Mouse (Mus musculus) limb, embryonic 10.5 days (tissue): Measurements from ENCODE around the gene Aff3. TPM values are rescaled to one million over a fixed set of nuclear protein-coding genes. Genes with fewer than 3 reads are reported as not detected.
A peak's percentile ranks its signal among the peaks of the same experiment; 100 is the strongest.

ENCODE experiments used
- DNase-seq: peaks from one replicate; pipeline ENCODE4 v3.0.0-alpha.2; 2017; ENCODE audit warnings: low spot score
- H3K27ac ChIP-seq: fragments of 300-500 bp; sonication (generic); 2 replicates; pipeline ENCODE4 v1.5.1; 2016; ENCODE audit warnings: mild to moderate bottlenecking
- H3K27me3 ChIP-seq: fragments of 300-500 bp; sonication (generic); 2 replicates; pipeline ENCODE4 v1.6.1; 2016; ENCODE audit warnings: low read depth, mild to moderate bottlenecking; ENCODE audit not compliant: poor library complexity, severe bottlenecking
- H3K36me3 ChIP-seq: fragments of 300-500 bp; sonication (generic); 2 replicates; pipeline ENCODE4 v1.6.1; 2016; ENCODE audit warnings: mild to moderate bottlenecking, moderate library complexity
- H3K4me1 ChIP-seq: fragments of 300-500 bp; sonication (generic); 2 replicates; pipeline ENCODE4 v1.6.1; 2016
- H3K4me3 ChIP-seq: fragments of 300-500 bp; sonication (generic); 2 replicates; pipeline ENCODE4 v1.5.1; 2016; ENCODE audit warnings: mild to moderate bottlenecking, moderate library complexity
- H3K9me3 ChIP-seq: fragments of 300-500 bp; sonication (generic); replicated peaks from 2 replicates; pipeline ENCODE4 v1.6.1; 2016; ENCODE audit warnings: mild to moderate bottlenecking
- WGBS: fragments of 180-500 bp; shearing (Covaris S2); methylation state at CpG from one replicate; pipeline ENCODE4 v1.1.7; 2016; 5-methylcytosine and 5-hydroxymethylcytosine counted together
- polyA plus RNA-seq: library from polyadenylated mRNA; unstranded; fragments of >200 nt; fragmentation: Nextera tagmentation; extraction: Ambion mirVana; gene quantifications from 2 replicates; pipeline ENCODE4 v1.2.1, GENCODE M21; 2016

Aff3 gene
- polyA plus RNA-seq, 1 experiment from 2014 or later = 38.8 TPM

- H3K4me1 ChIP-seq = peaks cover 96% of the 10 kb centered on the region
- WGBS = 31% methylated on average over 5 of the region's 5 CpGs
- DNase-seq = no peak
These were observed 153.7 kb downstream of the Aff3 start for GRCm38 (mm10) chr1:38511076-38511475.

GRCm38 (mm10) chr1:38509301-38509700 lies 155.5 kb downstream of the Aff3 start:
- no peaks in the 10 kb centered on the region for H3K27me3 ChIP-seq
- peaks cover 22% of the 10 kb centered on the region for H3K36me3 ChIP-seq
- no peaks in the 10 kb centered on the region for H3K9me3 ChIP-seq
- 0 out of 2 replicates have a peak overlapping the region, but pooled peaks have one; percentile 5 for H3K4me3 ChIP-seq
- peak overlapping the region; percentile 80 for H3K27ac ChIP-seq
- H3K4me1 ChIP-seq = peaks cover 78% of the 10 kb centered on the region
- WGBS = 65% methylated on average over 8 of the region's 8 CpGs
- DNase-seq = peak; percentile 51

More at GRCm38 (mm10) chr1:38511076-38511475, 153.7 kb downstream of the Aff3 start:
- Histone ChIP-seq H3K4me3 (no peak overlapping the region; the same call in 1 of the 2 replicates), H3K9me3 (no peaks in the 10 kb centered on the region), H3K27ac (peak overlapping the region; percentile 83), H3K27me3 (no peaks in the 10 kb centered on the region), H3K36me3 (peaks cover 33% of the 10 kb centered on the region)

- H3K27me3 ChIP-seq = no peaks in the 10 kb centered on the region
- 67% methylated on average over 7 of the region's 7 CpGs for WGBS
- peak overlapping the region; percentile 64 for H3K27ac ChIP-seq
- no peak overlapping the region for H3K4me3 ChIP-seq
- H3K4me1 ChIP-seq = peaks cover 70% of the 10 kb centered on the region
- no peaks in the 10 kb centered on the region for H3K9me3 ChIP-seq
- H3K36me3 ChIP-seq = peaks cover 22% of the 10 kb centered on the region
- peak; percentile 26 for DNase-seq
These were observed 157.0 kb downstream of the Aff3 start for GRCm38 (mm10) chr1:38507636-38508179.

GRCm38 (mm10) chr1:38506396-38506795 lies 158.4 kb downstream of the Aff3 start:
- Histone ChIP-seq H3K36me3 (peaks cover 22% of the 10 kb centered on the region), H3K9me3 (no peaks in the 10 kb centered on the region), H3K27me3 (no peaks in the 10 kb centered on the region), H3K4me3 (no peak overlapping the region), H3K27ac (no peak overlapping the region), H3K4me1 (peaks cover 70% of the 10 kb centered on the region)
- WGBS = 90% methylated on average over 3 of the region's 3 CpGs
- no peak for DNase-seq

GRCm38 (mm10) chr1:38503431-38504089 lies 161.2 kb downstream of the Aff3 start:
- 96% methylated on average over 13 of the region's 13 CpGs for WGBS
- H3K4me1 ChIP-seq = peaks cover 57% of the 10 kb centered on the region
- no peaks in the 10 kb centered on the region for H3K27me3 ChIP-seq
- no peaks in the 10 kb centered on the region for H3K9me3 ChIP-seq
- no peak for DNase-seq
- H3K4me3 ChIP-seq = no peak overlapping the region
- H3K36me3 ChIP-seq = peaks cover 25% of the 10 kb centered on the region
- H3K27ac ChIP-seq = no peak overlapping the region

- Histone ChIP-seq H3K9me3 (no peaks in the 10 kb centered on the region), H3K27me3 (no peaks in the 10 kb centered on the region), H3K36me3 (peaks cover 26% of the 10 kb centered on the region), H3K4me3 (no peak overlapping the region), H3K27ac (no peak overlapping the region), H3K4me1 (peaks cover 57% of the 10 kb centered on the region)
- 67% methylated on average over 7 of the region's 7 CpGs for WGBS
- DNase-seq = no peak
These were observed 162.0 kb downstream of the Aff3 start for GRCm38 (mm10) chr1:38502797-38503196.

GRCm38 (mm10) chr1:38501231-38501630 lies 163.5 kb downstream of the Aff3 start:
- 89% methylated on average over 7 of the region's 7 CpGs for WGBS
- no peaks in the 10 kb centered on the region for H3K9me3 ChIP-seq
- peaks cover 27% of the 10 kb centered on the region for H3K36me3 ChIP-seq
- no peak overlapping the region for H3K4me3 ChIP-seq
- peaks cover 59% of the 10 kb centered on the region for H3K4me1 ChIP-seq
- H3K27me3 ChIP-seq = no peaks in the 10 kb centered on the region
- no peak overlapping the region for H3K27ac ChIP-seq
- DNase-seq = no peak

GRCm38 (mm10) chr1:38499500-38499899 lies 165.3 kb downstream of the Aff3 start:
- H3K4me3 ChIP-seq = no peak overlapping the region
- H3K4me1 ChIP-seq = peaks cover 59% of the 10 kb centered on the region
- 71% methylated on average over 6 of the region's 6 CpGs for WGBS
- no peaks in the 10 kb centered on the region for H3K27me3 ChIP-seq
- H3K9me3 ChIP-seq = no peaks in the 10 kb centered on the region
- no peak overlapping the region for H3K27ac ChIP-seq
- DNase-seq = no peak
- peaks cover 32% of the 10 kb centered on the region for H3K36me3 ChIP-seq

GRCm38 (mm10) chr1:38497576-38497975 lies 167.2 kb downstream of the Aff3 start:
- peaks cover 41% of the 10 kb centered on the region for H3K36me3 ChIP-seq
- H3K9me3 ChIP-seq = no peaks in the 10 kb centered on the region
- WGBS = 29% methylated on average over 6 of the region's 6 CpGs
- H3K27ac ChIP-seq = peak overlapping the region; percentile 64
- H3K4me3 ChIP-seq = no peak overlapping the region
- peak; percentile 41 for DNase-seq
- H3K4me1 ChIP-seq = peaks cover 55% of the 10 kb centered on the region
- no peaks in the 10 kb centered on the region for H3K27me3 ChIP-seq

- Histone ChIP-seq H3K4me1 (peaks cover 49% of the 10 kb centered on the region), H3K27ac (peak overlapping the region; percentile 64), H3K9me3 (no peaks in the 10 kb centered on the region), H3K27me3 (no peaks in the 10 kb centered on the region), H3K36me3 (peaks cover 45% of the 10 kb centered on the region), H3K4me3 (no peak overlapping the region)
- 60% methylated on average over 10 of the region's 10 CpGs for WGBS
- DNase-seq = no peak
These were observed 167.7 kb downstream of the Aff3 start for GRCm38 (mm10) chr1:38496886-38497528.

- Histone ChIP-seq H3K36me3 (peaks cover 47% of the 10 kb centered on the region), H3K27me3 (no peaks in the 10 kb centered on the region), H3K27ac (no peak overlapping the region), H3K4me3 (no peak overlapping the region), H3K4me1 (peaks cover 40% of the 10 kb centered on the region), H3K9me3 (no peaks in the 10 kb centered on the region)
- no peak for DNase-seq
- WGBS = 98% methylated on average over 2 of the region's 2 CpGs
These were observed 169.5 kb downstream of the Aff3 start for GRCm38 (mm10) chr1:38495284-38495683.

- no peak overlapping the region for H3K27ac ChIP-seq
- DNase-seq = no peak
- H3K27me3 ChIP-seq = no peaks in the 10 kb centered on the region
- H3K9me3 ChIP-seq = no peaks in the 10 kb centered on the region
- WGBS = 83% methylated on average over 6 of the region's 6 CpGs
- peaks cover 39% of the 10 kb centered on the region for H3K36me3 ChIP-seq
- peaks cover 13% of the 10 kb centered on the region for H3K4me1 ChIP-seq
- H3K4me3 ChIP-seq = no peak overlapping the region
These were observed 175.0 kb downstream of the Aff3 start for GRCm38 (mm10) chr1:38489733-38490132.

GRCm38 (mm10) chr1:38488667-38489210 lies 176.0 kb downstream of the Aff3 start:
- Histone ChIP-seq H3K9me3 (no peaks in the 10 kb centered on the region), H3K27ac (no peak overlapping the region), H3K4me3 (no peak overlapping the region), H3K4me1 (peaks cover 8% of the 10 kb centered on the region), H3K27me3 (no peaks in the 10 kb centered on the region), H3K36me3 (peaks cover 37% of the 10 kb centered on the region)
- WGBS = 68% methylated on average over 8 of the region's 8 CpGs
- DNase-seq = no peak
